Mouse (Mus musculus): ENCODE data around the gene Rhox4e. TPM values are rescaled to one million over a fixed set of nuclear protein-coding genes. Genes with fewer than 3 reads are reported as not detected.
"Not testable (repeated sequence)": the region's sequence is repeated elsewhere in the genome, so short reads cannot be mapped to it uniquely, and the experiment has no call there.

The Rhox4e gene
- polyA plus RNA-seq (2012; fragmentation: generic; extraction: Trizol): not detected
- long read RNA-seq, experiment 1: 0 reads
- long read RNA-seq, experiment 2: 0 reads

GRCm38 (mm10) chrX:37557112-37557511 is at the start of gene Rhox4e:
Rhox4e (plus strand) TSS chrX:37557412.
- not testable (repeated sequence) for H3K36me3 ChIP-seq (ENCODE audit: control insufficient read depth, insufficient read depth); H3K79me3 ChIP-seq (ENCODE audit: low read depth); H3K79me2 ChIP-seq (ENCODE audit: control insufficient read depth, insufficient read depth); H3K4me3 ChIP-seq (ENCODE audit: insufficient read depth, poor library complexity, severe bottlenecking); H3K27me3 ChIP-seq (ENCODE audit: control insufficient read depth, insufficient read depth, insufficient read length); H3ac ChIP-seq (ENCODE audit: control insufficient read depth, insufficient read length, low read depth)

DNA sequence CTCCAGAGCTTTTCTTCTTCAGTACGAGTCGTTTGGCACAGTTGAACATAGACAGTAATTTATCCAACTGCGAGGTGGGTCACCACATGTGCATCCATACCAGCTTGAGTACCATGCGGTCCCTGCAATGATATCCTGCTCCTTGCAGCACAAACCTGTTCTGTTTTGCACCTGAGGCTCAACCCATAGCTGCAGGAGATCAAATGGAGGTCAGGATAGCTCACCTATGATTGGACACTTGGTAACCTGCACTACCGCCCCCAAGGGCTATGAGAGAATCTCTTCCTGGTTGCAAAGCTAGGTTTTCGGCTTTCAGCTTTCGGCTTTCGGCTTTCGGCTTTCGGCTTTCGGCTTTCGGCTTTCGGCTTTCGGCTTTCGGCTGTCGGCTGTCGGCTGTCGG is 43.2 kb upstream of the Rhox4e start, which contains the start of gene Rhox4d:
TSS of gene Rhox4d (plus strand) at position 301 of the 400 bp plus-strand sequence.
- not testable (repeated sequence) for H3K79me2 ChIP-seq (ENCODE audit: control insufficient read depth, insufficient read depth); H3K79me3 ChIP-seq (ENCODE audit: low read depth); H3K27me3 ChIP-seq (ENCODE audit: control insufficient read depth, insufficient read depth, insufficient read length); H3K4me3 ChIP-seq (ENCODE audit: insufficient read depth, poor library complexity, severe bottlenecking); H3K36me3 ChIP-seq (ENCODE audit: control insufficient read depth, insufficient read depth); H3ac ChIP-seq (ENCODE audit: control insufficient read depth, insufficient read length, low read depth)

DNA sequence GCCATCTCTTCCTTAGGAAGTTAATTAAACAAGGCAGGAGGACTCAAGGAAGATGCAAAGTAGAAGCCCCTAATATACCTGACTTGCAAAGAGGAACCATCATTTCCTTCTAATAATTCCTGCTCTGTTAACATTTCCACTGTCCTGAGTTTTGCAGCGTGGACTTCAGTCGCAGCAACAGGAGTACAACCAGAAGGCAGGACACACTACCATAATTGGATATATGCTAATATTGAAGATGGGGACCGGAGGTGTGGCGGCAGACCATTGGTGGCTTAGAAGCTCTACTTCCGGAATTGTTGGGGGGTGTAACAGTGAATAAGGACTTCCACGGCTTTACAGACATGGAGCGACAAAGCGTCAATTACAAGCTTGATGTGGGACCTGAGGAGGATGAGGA is 27.1 kb upstream of the Rhox4e start, which contains the start of gene Rhox2e:
TSS of gene Rhox2e (plus strand) at position 301 of the 400 bp plus-strand sequence.
- not testable (repeated sequence) for H3ac ChIP-seq (ENCODE audit: control insufficient read depth, insufficient read length, low read depth); H3K27me3 ChIP-seq (ENCODE audit: control insufficient read depth, insufficient read depth, insufficient read length); H3K36me3 ChIP-seq (ENCODE audit: control insufficient read depth, insufficient read depth); H3K4me3 ChIP-seq (ENCODE audit: insufficient read depth, poor library complexity, severe bottlenecking); H3K79me3 ChIP-seq (ENCODE audit: low read depth); H3K79me2 ChIP-seq (ENCODE audit: control insufficient read depth, insufficient read depth)

- H3K79me2 ChIP-seq (ENCODE audit: control insufficient read depth, insufficient read depth); H3ac ChIP-seq (ENCODE audit: control insufficient read depth, insufficient read length, low read depth); H3K4me3 ChIP-seq (ENCODE audit: insufficient read depth, poor library complexity, severe bottlenecking); H3K27me3 ChIP-seq (ENCODE audit: control insufficient read depth, insufficient read depth, insufficient read length); H3K79me3 ChIP-seq (ENCODE audit: low read depth); H3K36me3 ChIP-seq (ENCODE audit: control insufficient read depth, insufficient read depth): not testable (repeated sequence)
These were observed 15.5 kb upstream of the Rhox4e start, which contains the start of gene Rhox3e for GRCm38 (mm10) chrX:37541719-37542118. Rhox3e (plus strand) TSS chrX:37542019.

DNA sequence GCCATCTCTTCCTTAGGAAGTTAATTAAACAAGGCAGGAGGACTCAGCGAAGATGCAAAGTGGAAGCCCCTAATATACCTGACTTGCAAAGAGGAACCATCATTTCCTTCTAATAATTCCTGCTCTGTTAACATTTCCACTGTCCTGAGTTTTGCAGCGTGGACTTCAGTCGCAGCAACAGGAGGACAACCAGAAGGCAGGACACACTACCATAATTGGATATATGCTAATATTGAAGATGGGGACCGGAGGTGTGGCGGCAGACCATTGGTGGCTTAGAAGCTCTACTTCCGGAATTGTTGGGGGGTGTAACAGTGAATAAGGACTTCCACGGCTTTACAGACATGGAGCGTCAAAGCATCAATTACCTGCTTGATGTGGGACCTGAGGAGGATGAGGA is 13.9 kb downstream of the Rhox4e start, which contains the start of gene Rhox2f:
TSS of gene Rhox2f (plus strand) at position 301 of the 400 bp plus-strand sequence.
- not testable (repeated sequence) for H3ac ChIP-seq (ENCODE audit: control insufficient read depth, insufficient read length, low read depth); H3K79me3 ChIP-seq (ENCODE audit: low read depth); H3K79me2 ChIP-seq (ENCODE audit: control insufficient read depth, insufficient read depth); H3K4me3 ChIP-seq (ENCODE audit: insufficient read depth, poor library complexity, severe bottlenecking); H3K36me3 ChIP-seq (ENCODE audit: control insufficient read depth, insufficient read depth); H3K27me3 ChIP-seq (ENCODE audit: control insufficient read depth, insufficient read depth, insufficient read length)

DNA sequence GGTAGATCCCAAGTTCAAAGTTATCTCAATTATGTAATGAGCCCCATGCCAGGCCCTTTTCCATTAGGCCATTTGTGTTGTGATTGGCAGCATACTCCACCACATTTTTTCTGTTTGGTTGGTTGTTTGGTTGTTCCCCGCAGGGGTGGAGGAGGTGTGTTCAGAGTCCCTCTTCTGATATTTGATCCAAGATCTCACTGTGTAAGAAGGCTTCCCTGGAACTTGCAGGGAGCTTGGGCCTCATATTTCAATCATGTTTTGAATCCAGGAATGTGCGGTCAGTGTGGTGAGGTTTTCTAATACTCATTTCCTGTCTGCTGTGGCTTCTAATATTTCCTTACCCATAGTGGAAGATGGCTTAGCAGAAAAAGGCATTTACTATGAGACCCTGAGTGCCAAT is 15.4 kb downstream of the Rhox4e start:
- H3K36me3 ChIP-seq (ENCODE audit: control insufficient read depth, insufficient read depth); H3ac ChIP-seq (ENCODE audit: control insufficient read depth, insufficient read length, low read depth); H3K27me3 ChIP-seq (ENCODE audit: control insufficient read depth, insufficient read depth, insufficient read length); H3K79me3 ChIP-seq (ENCODE audit: low read depth); H3K79me2 ChIP-seq (ENCODE audit: control insufficient read depth, insufficient read depth); H3K4me3 ChIP-seq (ENCODE audit: insufficient read depth, poor library complexity, severe bottlenecking): not testable (repeated sequence)

GRCm38 (mm10) chrX:37580692-37581091 is 23.5 kb downstream of the Rhox4e start, which contains the start of gene Rhox3f:
Rhox3f (plus strand) TSS chrX:37580992.
- not testable (repeated sequence) for H3K4me3 ChIP-seq (ENCODE audit: insufficient read depth, poor library complexity, severe bottlenecking); H3K27me3 ChIP-seq (ENCODE audit: control insufficient read depth, insufficient read depth, insufficient read length); H3K79me3 ChIP-seq (ENCODE audit: low read depth); H3ac ChIP-seq (ENCODE audit: control insufficient read depth, insufficient read length, low read depth); H3K79me2 ChIP-seq (ENCODE audit: control insufficient read depth, insufficient read depth); H3K36me3 ChIP-seq (ENCODE audit: control insufficient read depth, insufficient read depth)

GRCm38 (mm10) chrX:37607604-37608003 is 50.4 kb downstream of the Rhox4e start, which contains the start of gene Rhox4f:
Rhox4f (minus strand) TSS chrX:37607704.
- H3K79me3 ChIP-seq (ENCODE audit: low read depth): not testable (repeated sequence)

More at GRCm38 (mm10) chrX:37607604-37608003, 50.4 kb downstream of the Rhox4e start, which contains the start of gene Rhox4f:
- not testable (repeated sequence) for H3K36me3 ChIP-seq (ENCODE audit: control insufficient read depth, insufficient read depth); H3K79me2 ChIP-seq (ENCODE audit: control insufficient read depth, insufficient read depth); H3K27me3 ChIP-seq (ENCODE audit: control insufficient read depth, insufficient read depth, insufficient read length); H3ac ChIP-seq (ENCODE audit: control insufficient read depth, insufficient read length, low read depth); H3K4me3 ChIP-seq (ENCODE audit: insufficient read depth, poor library complexity, severe bottlenecking)

Other genes starting within 250 kb of the Rhox4e start
- not detected for gene Rhox3a2, start 177.4 kb upstream of the Rhox4e start, polyA plus RNA-seq (2012; fragmentation: generic; extraction: Trizol)
- not detected for gene Rhox4a2, start 166.6 kb upstream of the Rhox4e start, polyA plus RNA-seq (2012; fragmentation: generic; extraction: Trizol)
- not detected for gene Rhox2b, start 145.3 kb upstream of the Rhox4e start, polyA plus RNA-seq (2012; fragmentation: generic; extraction: Trizol)
- gene Rhox4b, start 124.9 kb upstream of the Rhox4e start, polyA plus RNA-seq (2012; fragmentation: generic; extraction: Trizol): not detected
- gene Rhox2c, start 103.7 kb upstream of the Rhox4e start, polyA plus RNA-seq (2012; fragmentation: generic; extraction: Trizol): not detected
- gene Rhox3c, start 98.8 kb upstream of the Rhox4e start, polyA plus RNA-seq (2012; fragmentation: generic; extraction: Trizol): not detected
- not detected for gene Rhox4c, start 77.1 kb upstream of the Rhox4e start, polyA plus RNA-seq (2012; fragmentation: generic; extraction: Trizol)
- not detected for gene Rhox2d, start 64.0 kb upstream of the Rhox4e start, polyA plus RNA-seq (2012; fragmentation: generic; extraction: Trizol)
- gene Rhox4d, start 43.1 kb upstream of the Rhox4e start, polyA plus RNA-seq (2012; fragmentation: generic; extraction: Trizol): not detected
- not detected for gene Rhox2e, start 27.0 kb upstream of the Rhox4e start, polyA plus RNA-seq (2012; fragmentation: generic; extraction: Trizol)
- gene Rhox3e, start 15.4 kb upstream of the Rhox4e start, polyA plus RNA-seq (2012; fragmentation: generic; extraction: Trizol): not detected
- not detected for gene Rhox2f, start 14.0 kb downstream of the Rhox4e start, polyA plus RNA-seq (2012; fragmentation: generic; extraction: Trizol)
- gene Rhox3f, start 23.6 kb downstream of the Rhox4e start, polyA plus RNA-seq (2012; fragmentation: generic; extraction: Trizol): not detected
- gene Rhox4f, start 50.3 kb downstream of the Rhox4e start, polyA plus RNA-seq (2012; fragmentation: generic; extraction: Trizol): not detected
- gene Rhox3g, start 71.2 kb downstream of the Rhox4e start, polyA plus RNA-seq (2012; fragmentation: generic; extraction: Trizol): not detected
- not detected for gene Rhox2g, start 86.1 kb downstream of the Rhox4e start, polyA plus RNA-seq (2012; fragmentation: generic; extraction: Trizol)
- gene Rhox4g, start 93.9 kb downstream of the Rhox4e start, polyA plus RNA-seq (2012; fragmentation: generic; extraction: Trizol): not detected
- not detected for gene Rhox3h, start 111.4 kb downstream of the Rhox4e start, polyA plus RNA-seq (2012; fragmentation: generic; extraction: Trizol)
- 0.06 TPM for gene Rhox2h, start 115.9 kb downstream of the Rhox4e start, polyA plus RNA-seq (2012; fragmentation: generic; extraction: Trizol)
- gene Rhox5, start 247.4 kb downstream of the Rhox4e start, polyA plus RNA-seq (2012; fragmentation: generic; extraction: Trizol): 2.4 TPM

All from C2C12 (cell line).